Mouse (Mus musculus) ES-Bruce4 (cell line): ENCODE results near the gene Col8a2. TPM values are rescaled to one million over a fixed set of nuclear protein-coding genes. Genes with fewer than 3 reads are reported as not detected.

ENCODE experiments used
- H3K27ac ChIP-seq: 2 replicates; pipeline ENCODE4 v1.5.1; 2012; ENCODE audit warnings: low read length, inconsistent platforms; ENCODE audit not compliant: insufficient read depth
- H3K27me3 ChIP-seq: 2 replicates; pipeline ENCODE4 v1.6.1; 2012; ENCODE audit warnings: mild to moderate bottlenecking, low read length, inconsistent platforms; ENCODE audit not compliant: control insufficient read depth, poor library complexity, insufficient read depth, severe bottlenecking
- H3K36me3 ChIP-seq: 2 replicates; pipeline ENCODE4 v1.6.1; 2012; ENCODE audit warnings: inconsistent platforms, mild to moderate bottlenecking, low read length, moderate library complexity; ENCODE audit not compliant: control insufficient read depth, poor library complexity, insufficient read depth, severe bottlenecking
- H3K4me1 ChIP-seq: one replicate; pipeline ENCODE4 v1.8.1; 2011; ENCODE audit warnings: low read length; ENCODE audit not compliant: control insufficient read depth, insufficient read depth
- H3K4me3 ChIP-seq: 2 replicates; pipeline ENCODE4 v1.5.1; 2011; ENCODE audit warnings: low read depth, mild to moderate bottlenecking, low read length
- H3K9ac ChIP-seq: 2 replicates; pipeline ENCODE4 v1.6.1; 2012; ENCODE audit warnings: low read depth, mild to moderate bottlenecking, inconsistent platforms; ENCODE audit not compliant: poor library complexity, severe bottlenecking
- H3K9me3 ChIP-seq: replicated peaks from 2 replicates; pipeline ENCODE4 v1.6.1; 2012; ENCODE audit warnings: mild to moderate bottlenecking, low read length, inconsistent platforms; ENCODE audit not compliant: control insufficient read depth, poor library complexity, insufficient read depth, severe bottlenecking
- CTCF ChIP-seq: IDR thresholded peaks from one replicate; pipeline ENCODE4 v1.8.1; 2011; ENCODE audit warnings: low read depth, low read length
- EP300 ChIP-seq: IDR thresholded peaks from 2 replicates; pipeline ENCODE4 v1.6.1; 2011; ENCODE audit warnings: low read depth, low read length; ENCODE audit not compliant: insufficient read depth
- POLR2A ChIP-seq: IDR thresholded peaks from one replicate; pipeline ENCODE4 v1.8.1; 2011; ENCODE audit warnings: low read length; ENCODE audit not compliant: insufficient read depth
- polyA plus RNA-seq: library from polyadenylated mRNA; stranded (reverse); fragments of >200 nt; gene quantifications from 2 replicates; pipeline ENCODE4 v1.2.4, GENCODE M21; 2011; ENCODE audit warnings: low read depth; ENCODE audit not compliant: missing spikeins, insufficient read depth, insufficient read length

Gene Col8a2
- polyA plus RNA-seq, 1 experiment, result 1.0 TPM

- Histone ChIP-seq H3K27ac (no peak overlapping the region), H3K27me3 (no peaks in the 10 kb centered on the region), H3K4me1 (peaks cover 5% of the 10 kb centered on the region), H3K4me3 (no peak overlapping the region), H3K9me3 (no peaks in the 10 kb centered on the region), H3K9ac (no peak overlapping the region), H3K36me3 (no peaks in the 10 kb centered on the region)
- TF ChIP-seq CTCF (no peak), POLR2A (no peak), EP300 (no peak)
Observed at GRCm38 (mm10) chr4:126326036-126326435, 39.4 kb downstream of the Col8a2 start.

DNA sequence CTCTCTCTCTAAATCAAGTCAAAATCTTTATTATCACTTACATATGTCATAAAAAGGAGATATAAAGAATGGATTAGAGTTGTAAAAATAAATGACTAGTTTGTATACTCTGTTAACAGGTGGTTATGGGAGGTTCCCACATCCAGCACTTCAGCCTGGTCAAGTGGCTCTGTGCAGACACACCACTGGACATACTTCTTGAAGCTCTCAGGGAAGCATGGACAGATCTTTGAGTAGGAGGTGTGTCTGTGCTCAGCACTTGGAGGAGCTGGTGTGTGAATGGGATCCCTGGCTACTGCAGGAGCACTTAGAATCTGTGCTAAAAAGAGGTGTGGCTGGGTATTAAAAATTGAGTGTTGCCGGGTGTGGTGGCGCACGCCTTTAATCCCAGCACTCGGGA, 43.7 kb downstream of the Col8a2 start:
- no peak overlapping the region for H3K27ac ChIP-seq
- no peaks in the 10 kb centered on the region for H3K27me3 ChIP-seq
- TF ChIP-seq POLR2A, result no peak
- no peak for TF ChIP-seq CTCF
- no peak for TF ChIP-seq EP300

GRCm38 (mm10) chr4:126331751-126332150, 45.2 kb downstream of the Col8a2 start:
- no peaks in the 10 kb centered on the region for H3K36me3 ChIP-seq

More for the DNA sequence above, 43.7 kb downstream of the Col8a2 start:
- Histone ChIP-seq H3K9me3 (no peaks in the 10 kb centered on the region), H3K36me3 (no peaks in the 10 kb centered on the region), H3K9ac (no peak overlapping the region), H3K4me3 (no peak overlapping the region), H3K4me1 (peaks cover 2% of the 10 kb centered on the region)

DNA sequence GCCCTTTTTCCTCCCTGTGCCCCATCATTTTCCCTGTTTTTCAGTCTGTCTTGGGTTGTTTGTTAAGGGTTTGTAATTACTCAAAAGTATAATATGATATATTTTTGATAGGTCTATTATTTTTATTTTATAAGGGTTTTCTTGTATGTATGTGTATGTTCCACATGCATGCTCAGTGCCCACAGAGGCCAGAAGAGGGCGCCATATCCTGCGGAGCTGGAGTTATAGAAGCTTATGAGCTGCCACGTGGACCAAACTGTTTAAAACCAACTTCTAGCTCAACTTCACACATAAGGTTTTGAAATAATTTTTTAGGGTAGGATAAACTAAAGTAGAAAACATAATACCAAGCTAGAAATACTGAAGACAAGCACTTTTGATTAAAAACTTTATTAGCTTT, 45.8 kb downstream of the Col8a2 start:
- Histone ChIP-seq H3K36me3 (no peaks in the 10 kb centered on the region), H3K9ac (no peak overlapping the region), H3K4me1 (peaks cover 1% of the 10 kb centered on the region), H3K27me3 (no peaks in the 10 kb centered on the region), H3K9me3 (no peaks in the 10 kb centered on the region), H3K4me3 (no peak overlapping the region), H3K27ac (no peak overlapping the region)
- TF ChIP-seq POLR2A (no peak), CTCF (peak; percentile 83), EP300 (no peak)

More at GRCm38 (mm10) chr4:126331751-126332150, 45.2 kb downstream of the Col8a2 start:
- Histone ChIP-seq H3K27ac (no peak overlapping the region), H3K9me3 (no peaks in the 10 kb centered on the region), H3K9ac (no peak overlapping the region), H3K4me1 (peaks cover 1% of the 10 kb centered on the region), H3K27me3 (no peaks in the 10 kb centered on the region), H3K4me3 (no peak overlapping the region)
- TF ChIP-seq POLR2A (no peak), EP300 (no peak), CTCF (no peak)

DNA sequence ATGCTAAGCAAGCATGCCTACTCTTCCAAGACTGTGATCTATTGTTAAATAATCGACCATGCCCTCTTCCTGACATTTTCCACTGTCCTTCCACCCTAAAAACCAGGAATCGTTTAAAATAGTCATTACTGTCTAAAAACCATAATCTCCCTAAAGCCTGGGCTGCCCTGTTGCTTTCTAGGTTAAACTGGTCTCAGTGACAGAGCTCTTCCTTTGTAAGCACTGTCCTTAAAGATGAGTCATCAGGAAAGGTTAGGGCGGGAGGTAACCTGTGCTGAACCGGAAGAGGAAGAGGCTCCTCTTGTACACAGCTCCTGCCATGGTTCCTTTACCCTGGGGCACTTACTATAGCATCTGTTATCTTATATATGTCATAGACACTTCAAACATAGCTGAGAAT, 52.9 kb downstream of the Col8a2 start:
- Histone ChIP-seq H3K4me1 (peaks cover 3% of the 10 kb centered on the region), H3K9me3 (no peaks in the 10 kb centered on the region), H3K27me3 (no peaks in the 10 kb centered on the region), H3K4me3 (no peak overlapping the region), H3K9ac (no peak overlapping the region), H3K27ac (peak overlapping the region; percentile 92), H3K36me3 (no peaks in the 10 kb centered on the region; the same call in 1 of the 2 replicates)
- TF ChIP-seq EP300, result no peak

DNA sequence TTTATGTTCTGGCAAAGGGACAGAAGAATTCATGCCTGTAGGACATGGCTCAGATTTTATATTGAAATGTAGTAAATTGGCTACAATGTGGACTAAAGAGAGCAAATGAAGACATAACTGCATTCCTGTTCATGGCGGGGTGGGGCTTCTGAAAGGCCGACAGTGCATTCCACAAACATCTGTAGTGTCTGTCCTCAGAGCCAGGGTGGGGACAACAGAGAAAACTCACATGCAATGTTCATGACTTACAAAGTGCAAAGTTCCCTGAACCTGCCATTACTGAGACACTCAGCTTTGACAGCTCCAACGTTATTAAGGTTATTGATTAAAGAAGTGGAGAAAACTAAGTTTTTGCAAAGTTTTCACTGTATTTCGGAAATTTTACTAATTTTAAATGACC, 56.9 kb downstream of the Col8a2 start:
- Histone ChIP-seq H3K9me3 (no peaks in the 10 kb centered on the region), H3K4me1 (peaks cover 2% of the 10 kb centered on the region), H3K4me3 (no peak overlapping the region), H3K36me3 (peaks cover 4% of the 10 kb centered on the region; the same call in 1 of the 2 replicates), H3K27me3 (no peaks in the 10 kb centered on the region), H3K9ac (no peak overlapping the region), H3K27ac (no peak overlapping the region)
- no peak for TF ChIP-seq CTCF
- no peak for TF ChIP-seq EP300
- TF ChIP-seq POLR2A, result no peak
